Mouse (Mus musculus): ENCODE data around the gene Adgrg3.
"Not testable (repeated sequence)": the region's sequence is repeated elsewhere in the genome, so short reads cannot be mapped to it uniquely, and the experiment has no call there.

- TF ChIP-seq CTCF, POLR2A (IDR thresholded peaks at IDR 0.05; ENCODE audit: insufficient read depth, low read depth, low read length): not testable (repeated sequence)
These were observed 10.9 kb downstream of the Adgrg3 start for GRCm38 (mm10) chr8:95028391-95028790.

Data from olfactory bulb, adult 2 months (tissue).